Mouse (Mus musculus) cortical plate, adult 2 months (tissue): ENCODE data around the gene Emcn.

Source experiments
- CTCF ChIP-seq: fragments of 200-500 bp; IDR thresholded peaks from 2 replicates; pipeline ENCODE4 v1.5.1; 2011; ENCODE audit warnings: mild to moderate bottlenecking, control low read depth, low read length; ENCODE audit not compliant: insufficient read depth; ENCODE audit errors: extremely low read depth
- POLR2A ChIP-seq: fragments of 200-500 bp; IDR thresholded peaks from 2 replicates; pipeline ENCODE4 v1.6.1; 2011; ENCODE audit warnings: mild to moderate bottlenecking, low read length, control low read depth; ENCODE audit not compliant: insufficient read depth; ENCODE audit errors: extremely low read depth

DNA sequence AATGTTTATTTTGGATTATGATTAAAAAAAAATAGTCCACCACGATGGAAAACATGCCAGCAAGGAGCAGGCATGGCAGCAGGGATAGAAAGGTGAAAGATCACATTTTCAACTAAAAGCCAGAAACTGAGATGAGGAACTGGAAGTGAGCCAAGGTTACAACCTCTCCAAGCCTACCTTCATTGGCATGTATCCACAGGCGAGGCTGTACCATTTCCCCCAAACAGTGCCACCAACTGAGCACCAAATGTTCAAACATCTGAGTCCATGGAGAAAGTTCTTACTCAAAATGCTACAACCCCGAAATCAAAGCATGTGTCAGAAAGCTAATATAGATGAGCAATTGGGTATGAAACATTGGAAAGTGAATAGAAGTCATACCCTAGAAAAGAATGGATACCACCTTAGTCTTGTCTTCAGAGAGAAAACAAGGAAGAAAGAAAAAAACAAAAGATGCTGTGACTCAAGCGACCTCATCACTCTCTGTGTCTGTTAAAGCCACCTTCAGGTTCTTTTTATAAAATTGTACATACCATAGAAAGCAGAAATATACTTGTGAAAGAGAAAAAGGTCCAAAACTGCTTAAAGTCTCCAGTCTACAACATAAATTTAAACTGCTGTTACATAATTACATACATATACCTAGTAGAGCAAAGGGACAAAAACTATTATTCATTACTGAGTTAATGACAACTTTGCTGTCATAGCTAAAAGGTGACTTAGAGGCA lies 124.2 kb downstream of the Emcn start:
- no peak for TF ChIP-seq CTCF
- TF ChIP-seq POLR2A: no peak
